Mouse (Mus musculus) spleen, embryonic (tissue): ENCODE data around the gene Cdk13.

Experiments
- CTCF ChIA-PET: fragments of 350-600 bp; sonication (Branson Sonifier 250); formaldehyde crosslinking; loops from one replicate; lab custom pipeline; 2022; lab: Charles Lee

The Cdk13 gene

GRCm38 (mm10) chr13:17804909-17805613, at the start of gene Cdk13:
Gene Cdk13 (minus strand): TSS chr13:17805097.
- CTCF ChIA-PET = no interaction called here

GRCm38 (mm10) chr13:17843336-17843735, 38.4 kb upstream of the Cdk13 start:
- CTCF ChIA-PET = no interaction called here

- CTCF ChIA-PET = no interaction called here
Measured at GRCm38 (mm10) chr13:17842756-17843155, 37.9 kb upstream of the Cdk13 start.

GRCm38 (mm10) chr13:17839137-17839536, 34.2 kb upstream of the Cdk13 start:
- CTCF ChIA-PET = interaction anchor here (0.6 kb wide), 1 partner anchor 120 kb away, joined by 3 read pairs; no protein-coding TSS in a partner anchor

GRCm38 (mm10) chr13:17838484-17838851, 33.6 kb upstream of the Cdk13 start:
- CTCF ChIA-PET = no interaction called here

- CTCF ChIA-PET = interaction anchor here (0.8 kb wide), 1 partner anchor 34 kb away, joined by 3 read pairs; no protein-coding TSS in a partner anchor
Measured at GRCm38 (mm10) chr13:17837610-17838483, 33.0 kb upstream of the Cdk13 start.

- CTCF ChIA-PET = interaction anchor here (0.8 kb wide), 1 partner anchor 33 kb away, joined by 3 read pairs; no protein-coding TSS in a partner anchor
Measured at GRCm38 (mm10) chr13:17836808-17837207, 31.9 kb upstream of the Cdk13 start.

- CTCF ChIA-PET = no interaction called here
Measured at GRCm38 (mm10) chr13:17832940-17833339, 28.0 kb upstream of the Cdk13 start.

- CTCF ChIA-PET = interaction anchor here (0.5 to 0.9 kb wide), 2 partner anchors 11 to 138 kb away, joined by 3 read pairs; no protein-coding TSS in a partner anchor
Measured at GRCm38 (mm10) chr13:17817226-17817625, 12.3 kb upstream of the Cdk13 start.

GRCm38 (mm10) chr13:17805614-17805975, 698 bp upstream of the Cdk13 start:
- CTCF ChIA-PET = interaction anchor here (0.8 kb wide), 1 partner anchor 10 kb away, joined by 4 read pairs; no protein-coding TSS in a partner anchor

- CTCF ChIA-PET = interaction anchor here (0.8 kb wide), 1 partner anchor 33 kb away, joined by 3 read pairs; no protein-coding TSS in a partner anchor
Measured at GRCm38 (mm10) chr13:17804058-17804841, 647 bp downstream of the Cdk13 start.

- CTCF ChIA-PET = interaction anchor here (0.8 kb wide), 1 partner anchor 34 kb away, joined by 3 read pairs; no protein-coding TSS in a partner anchor
Measured at GRCm38 (mm10) chr13:17803331-17804057, 1.4 kb downstream of the Cdk13 start.

- CTCF ChIA-PET = no interaction called here
Measured at GRCm38 (mm10) chr13:17802880-17803279, 2.0 kb downstream of the Cdk13 start.

- CTCF ChIA-PET = interaction anchor here (0.6 kb wide), 1 partner anchor 61 kb away, joined by 3 read pairs; no protein-coding TSS in a partner anchor
Measured at GRCm38 (mm10) chr13:17799735-17800134, 5.2 kb downstream of the Cdk13 start.

- CTCF ChIA-PET = no interaction called here
Measured at GRCm38 (mm10) chr13:17795757-17796456, 9.0 kb downstream of the Cdk13 start.

- CTCF ChIA-PET = interaction anchor here (1.6 kb wide), 1 partner anchor 9 kb away, joined by 4 read pairs; no protein-coding TSS in a partner anchor
Measured at GRCm38 (mm10) chr13:17783643-17784042, 21.3 kb downstream of the Cdk13 start.

GRCm38 (mm10) chr13:17779923-17780322, 25.0 kb downstream of the Cdk13 start:
- CTCF ChIA-PET = no interaction called here

- CTCF ChIA-PET = interaction anchor here (0.6 kb wide), 1 partner anchor 23 kb away, joined by 20 read pairs; no protein-coding TSS in a partner anchor
Measured at GRCm38 (mm10) chr13:17776303-17776702, 28.6 kb downstream of the Cdk13 start.

- CTCF ChIA-PET = interaction anchor here (0.9 kb wide), 1 partner anchor 27 kb away, joined by 3 read pairs; no protein-coding TSS in a partner anchor
Measured at GRCm38 (mm10) chr13:17775364-17775763, 29.5 kb downstream of the Cdk13 start.

- CTCF ChIA-PET = no interaction called here
Measured at GRCm38 (mm10) chr13:17773112-17773511, 31.8 kb downstream of the Cdk13 start.
